Mouse (Mus musculus): Measurements from ENCODE around the gene Tfap2b.

DNA sequence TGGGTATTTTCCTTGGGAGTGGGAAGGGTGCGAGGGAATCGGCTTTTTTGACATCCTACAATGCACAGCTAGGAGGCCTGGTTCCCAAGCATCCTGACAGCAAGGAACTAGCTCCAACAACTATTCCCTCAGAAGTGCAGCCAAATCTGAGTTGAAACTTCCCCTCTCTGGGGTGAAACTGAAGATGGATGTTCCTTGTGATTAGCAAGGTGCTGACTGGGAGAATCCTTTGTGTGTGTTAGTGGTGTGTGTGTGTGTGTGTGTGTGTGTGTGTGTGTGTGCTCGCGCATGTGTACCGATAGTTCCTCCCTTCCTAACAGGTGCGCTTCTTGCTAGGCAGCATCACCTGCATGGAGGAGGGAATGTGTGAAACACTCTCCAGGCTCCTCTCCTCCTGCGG, 9.5 kb downstream of the Tfap2b start:
- TF ChIP-seq CTCF (IDR thresholded peaks at IDR 0.05; ENCODE audit: low read depth) = no peak
- no peak for TF ChIP-seq EP300 (IDR thresholded peaks at IDR 0.05; ENCODE audit: low read depth)
